Comparison of ENCODE assay signal across 13 mouse cellular contexts in the genomic region with DNA sequence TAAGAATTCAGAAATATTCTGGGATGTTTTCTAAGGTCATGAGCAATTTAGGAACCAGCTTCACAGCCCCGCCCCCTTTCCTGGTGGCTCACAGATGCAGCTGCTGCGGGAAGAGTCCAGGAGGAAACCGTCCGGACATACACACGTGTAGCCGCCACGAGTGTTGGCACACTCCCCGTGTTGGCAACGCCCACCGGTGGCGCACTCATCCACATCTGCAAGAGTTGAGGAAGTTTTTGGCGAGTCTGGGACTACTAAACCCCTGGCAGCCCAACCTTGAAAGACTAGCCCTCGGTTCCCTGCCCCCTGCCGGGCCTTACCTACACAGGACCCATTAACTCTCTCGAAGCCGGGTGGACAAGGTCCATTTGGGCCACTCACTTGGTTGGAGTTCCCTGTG. TPM values are rescaled to one million over a fixed set of nuclear protein-coding genes. Genes with fewer than 3 reads are reported as not detected.
A peak's percentile ranks its signal among the peaks of the same experiment; 100 is the strongest.
DNase-seq lines count a peak whose midpoint lies in the region; ATAC-seq and TF ChIP-seq lines count a peak whose summit lies in the region.
"Had no signal": no experiment of that assay in that cellular context is flagged by ENCODE, and none has a peak within 500 bp of the region (broad histone marks: within the 10 kb centered on the region; RNA-seq: fewer than 3 reads in every experiment).

No protein-coding gene starts in this region.

- H3K9me3 ChIP-seq in embryonic facial prominence, embryonic 13.5 days: no peaks in the 10 kb centered on the region
- H3K9me3 ChIP-seq in embryonic facial prominence, embryonic 10.5 days: 0 out of 2 replicates have a peak, but pooled peaks cover 2% of the 10 kb centered on the region
- no peaks in the 10 kb centered on the region for H3K9me3 ChIP-seq in E14TG2a.4 (ENCODE audit: low read length)
- H3K9me3 ChIP-seq: midbrain, embryonic 12.5 days had no signal

- peaks cover 99% of the 10 kb centered on the region for H3K27me3 ChIP-seq in embryonic facial prominence, embryonic 13.5 days
- peaks cover 100% of the 10 kb centered on the region for H3K27me3 ChIP-seq in embryonic facial prominence, embryonic 10.5 days (replicated peaks; ENCODE audit: low read depth, poor library complexity, severe bottlenecking)
- no peaks in the 10 kb centered on the region for H3K27me3 ChIP-seq in E14TG2a.4 (ENCODE audit: insufficient read depth, low read length)

- 40% methylated on average over 16 of the region's 16 CpGs for WGBS in embryonic facial prominence, embryonic 13.5 days
- WGBS in embryonic facial prominence, embryonic 10.5 days: 32% methylated on average over 16 of the region's 16 CpGs

- H3K4me1 ChIP-seq in embryonic facial prominence, embryonic 13.5 days: peaks cover 56% of the 10 kb centered on the region
- H3K4me1 ChIP-seq in embryonic facial prominence, embryonic 10.5 days: peaks cover 61% of the 10 kb centered on the region
- peaks cover 79% of the 10 kb centered on the region for H3K4me1 ChIP-seq in E14TG2a.4 (replicated peaks; ENCODE audit: low read depth, low read length)

- intact Hi-C loops in gastrocnemius, postnatal 14 days (cut with DNase I; ENCODE audit: low total_unique reads): loop anchor here (2.0 kb wide), 1 partner anchor 26 kb away; no protein-coding TSS in a partner anchor
- intact Hi-C loops in left cerebral cortex, postnatal 36 days (cut with DNase I): loop anchor here (1.0 kb wide), 1 partner anchor 26 kb away; no protein-coding TSS in a partner anchor

- H3K36me3 ChIP-seq in embryonic facial prominence, embryonic 13.5 days: peaks cover 18% of the 10 kb centered on the region; the same call in 1 of the 2 replicates
- H3K36me3 ChIP-seq in embryonic facial prominence, embryonic 10.5 days (replicated peaks): no peaks in the 10 kb centered on the region
- peaks cover 42% of the 10 kb centered on the region for H3K36me3 ChIP-seq in E14TG2a.4 (ENCODE audit: insufficient read depth, low read length)
- H3K36me3 ChIP-seq: midbrain, embryonic 12.5 days had no signal

- no peak for ATAC-seq in embryonic facial prominence, embryonic 13.5 days (ENCODE audit: insufficient number of reproducible peaks, insufficient read depth, low FRiP score, low TSS enrichment, low read depth)

- H3K9ac ChIP-seq in embryonic facial prominence, embryonic 13.5 days: no peak overlapping the region
- H3K9ac ChIP-seq: forebrain, postnatal 0 days; liver, embryonic 14.5 days; midbrain, embryonic 12.5 days had no signal

- TF ChIP-seq CTCF in E14TG2a.4 (conservative IDR thresholded peaks at IDR 0.05; ENCODE audit: low read length): no peak

- 0 out of 2 replicates have a peak overlapping the region, but pooled peaks have one; percentile 93 for H3K4me2 ChIP-seq in embryonic facial prominence, embryonic 13.5 days

- H3K4me3 ChIP-seq in embryonic facial prominence, embryonic 13.5 days: no peak overlapping the region
- no peak overlapping the region for H3K4me3 ChIP-seq in embryonic facial prominence, embryonic 10.5 days
- peak overlapping the region; percentile 85 for H3K4me3 ChIP-seq in E14TG2a.4 (replicated peaks; ENCODE audit: low read length)

- no peak overlapping the region for H3K27ac ChIP-seq in embryonic facial prominence, embryonic 13.5 days
- H3K27ac ChIP-seq in embryonic facial prominence, embryonic 10.5 days (replicated peaks): no peak overlapping the region
- H3K27ac ChIP-seq: liver, embryonic 14.5 days; midbrain, embryonic 12.5 days had no signal

- DNase-seq in embryonic facial prominence, embryonic 10.5 days (ENCODE audit: low spot score): no peak
- DNase-seq in gastrocnemius, postnatal 14 days: peak; percentile 82
- DNase-seq in kidney, postnatal 36 days: peak; percentile 63 to 75
- no peak for DNase-seq in embryo, embryonic 9.5 days (ENCODE audit: extremely low spot score)
- DNase-seq in right cerebral cortex, adult 2 months (ENCODE audit: low spot score in 2 of 2): no peak
- DNase-seq in left cerebral cortex, postnatal 36 days (ENCODE audit: low spot score in 2 of 2): no peak

RNA-seq across cellular contexts. Expression of a gene that starts 8.8 kb away (rescaled TPM):
- 32.0 and 40.3 TPM in 2 replicates for polyA plus RNA-seq in embryonic facial prominence, embryonic 13.5 days (2015; fragmentation: Nextera tagmentation; extraction: Ambion mirVana)
- 7.1 and 8.8 TPM in 2 replicates for polyA plus RNA-seq in embryonic facial prominence, embryonic 10.5 days (2016; fragmentation: Nextera tagmentation; extraction: Ambion mirVana)
- 100 to 1,000 TPM; 122 to 151 TPM for total RNA-seq in gastrocnemius, postnatal 14 days (2021)
- 10 to 100 TPM; 36.3 to 50.7 TPM for total RNA-seq in left cerebral cortex, postnatal 36 days (2021)
- total RNA-seq: common myeloid progenitor, adult 5-6 weeks had no signal

RNA-seq across cellular contexts. Expression of a gene that starts 27.2 kb away (rescaled TPM):
- polyA plus RNA-seq in embryonic facial prominence, embryonic 13.5 days (2015; fragmentation: Nextera tagmentation; extraction: Ambion mirVana): 61.5 and 70.6 TPM in 2 replicates
- polyA plus RNA-seq in embryonic facial prominence, embryonic 10.5 days (2016; fragmentation: Nextera tagmentation; extraction: Ambion mirVana): 73.2 and 80.3 TPM in 2 replicates
- total RNA-seq in gastrocnemius, postnatal 14 days (2021): 1 to 10 TPM; 3.5 to 5.3 TPM
- total RNA-seq in left cerebral cortex, postnatal 36 days (2021): 10 to 100 TPM; 12.4 to 35.7 TPM

RNA-seq across cellular contexts. Expression of a gene that starts 28.6 kb away (rescaled TPM):
- polyA plus RNA-seq in embryonic facial prominence, embryonic 13.5 days (2015; fragmentation: Nextera tagmentation; extraction: Ambion mirVana): not detected in 2 replicates
- polyA plus RNA-seq in embryonic facial prominence, embryonic 10.5 days (2016; fragmentation: Nextera tagmentation; extraction: Ambion mirVana): not detected in 2 replicates
- under 1 TPM in 1 of 2 experiments, not detected in 1; 0.90 TPM for total RNA-seq in gastrocnemius, postnatal 14 days (2021)
- total RNA-seq in left cerebral cortex, postnatal 36 days (2021): not detected
- total RNA-seq: common myeloid progenitor, adult 5-6 weeks; forebrain, postnatal 0 days; layer of hippocampus, postnatal 36 days had no signal
- polyA plus RNA-seq: forebrain, postnatal 0 days had no signal

Comparison
In these comparisons a context has a peak if more than half of its experiments do, and no peak if none do; other contexts are left out.
1. DNase-seq: peak in gastrocnemius, postnatal 14 days (single experiment) and kidney, postnatal 36 days (2 of 2); none in embryonic facial prominence, embryonic 10.5 days (single experiment), embryo, embryonic 9.5 days (single experiment), right cerebral cortex, adult 2 months (0 of 2) and left cerebral cortex, postnatal 36 days (0 of 2).